Mouse (Mus musculus) liver, embryonic 14.5 days (tissue): ENCODE results near the gene Gle1. TPM values are rescaled to one million over a fixed set of nuclear protein-coding genes. Genes with fewer than 3 reads are reported as not detected.

Experiments used
- ATAC-seq: fragments of 200-750 bp; cut with Nextera tagmentation; 2 replicates; pipeline ENCODE4 v1.8.0; 2017; ENCODE audit warnings: moderate number of reproducible peaks, mild to moderate bottlenecking, moderate library complexity; ENCODE audit not compliant: insufficient read depth
- DNase-seq, 3 experiments: peaks; one replicate each; pipeline ENCODE4 v3.0.0-alpha.2; 2012 to 2013; ENCODE audit warnings: low read depth in 3 of 3, low spot score in 3 of 3
- H3K27ac ChIP-seq: fragments of 300-500 bp; sonication (generic); 2 replicates; pipeline ENCODE4 v1.5.1; 2014; ENCODE audit warnings: moderate library complexity, mild to moderate bottlenecking, control low read depth, inconsistent platforms
- H3K27me3 ChIP-seq: fragments of 300-500 bp; sonication (generic); 2 replicates; pipeline ENCODE4 v1.6.1; 2014; ENCODE audit warnings: mild to moderate bottlenecking, low read length, moderate library complexity; ENCODE audit not compliant: control insufficient read depth, insufficient read depth
- H3K36me3 ChIP-seq: fragments of 300-500 bp; sonication (generic); replicated peaks from 2 replicates; pipeline ENCODE4 v1.6.1; 2014; ENCODE audit warnings: low read depth; ENCODE audit not compliant: control insufficient read depth, insufficient read depth
- H3K4me1 ChIP-seq, 2 experiments: fragments of 200-500 bp in 1 of 2; fragments of 300-500 bp in 1 of 2; sonication (generic) in 1 of 2; replicated peaks; 2 replicates each; pipeline ENCODE4 v1.6.1; 2012 to 2014; ENCODE audit warnings: antibody characterized with exemption in 1 of 2, inconsistent platforms in 1 of 2, low read length in 1 of 2; ENCODE audit not compliant: control insufficient read depth in 2 of 2, insufficient read depth in 2 of 2
- H3K4me2 ChIP-seq: fragments of 300-500 bp; sonication (generic); 2 replicates; pipeline ENCODE4 v1.6.1; 2014; ENCODE audit warnings: low read depth, mild to moderate bottlenecking, control low read depth, moderate library complexity
- H3K4me3 ChIP-seq, 2 experiments: fragments of 200-500 bp in 1 of 2; fragments of 300-500 bp in 1 of 2; sonication (generic) in 1 of 2; 2 replicates each; pipeline ENCODE4 v1.5.1; 2012 to 2014; ENCODE audit warnings: low read depth in 2 of 2, low read length in 2 of 2, mild to moderate bottlenecking in 2 of 2, control low read depth in 1 of 2, inconsistent platforms in 1 of 2, moderate library complexity in 1 of 2; ENCODE audit not compliant: insufficient read depth in 1 of 2
- H3K9ac ChIP-seq: fragments of 300-500 bp; sonication (generic); replicated peaks from 2 replicates; pipeline ENCODE4 v1.6.1; 2014; ENCODE audit warnings: mild to moderate bottlenecking, control low read depth, moderate library complexity
- H3K9me3 ChIP-seq: fragments of 300-500 bp; sonication (generic); 2 replicates; pipeline ENCODE4 v1.6.1; 2016; ENCODE audit warnings: low read length, mixed read lengths; ENCODE audit not compliant: control insufficient read depth
- CTCF ChIP-seq: IDR thresholded peaks from 2 replicates; pipeline ENCODE4 v1.5.1; 2016; ENCODE audit warnings: antibody characterized with exemption, low read depth, control low read depth
- EP300 ChIP-seq: IDR thresholded peaks from 2 replicates; pipeline ENCODE4 v1.6.1; 2016; ENCODE audit warnings: antibody characterized with exemption, low read depth
- WGBS: fragments of 180-500 bp; shearing (Covaris S2); extraction: QIAGEN DNeasy Blood & Tissue Kit; methylation state at CpG from one replicate; pipeline ENCODE4 v1.1.7; 2014; ENCODE audit not compliant: insufficient replicate concordance; 5-methylcytosine and 5-hydroxymethylcytosine counted together
- microRNA-seq: library from miRNA; unstranded; fragments of <30 nt; microRNA quantifications from one replicate; pipeline ENCODE4, GENCODE M21; 2016
- polyA plus RNA-seq, 2 experiments: library from polyadenylated mRNA; depleted of rRNA in 1 of 2; stranded (reverse) in 1 of 2; unstranded in 1 of 2; fragments of >200 nt; fragmentation: Nextera tagmentation in 1 of 2; extraction: Ambion mirVana in 1 of 2; gene quantifications; 2 replicates each; pipeline versions ENCODE4 v1.2.1 to v1.2.3; 2012 to 2014

Gle1 gene
- polyA plus RNA-seq, 2 experiments: 13.5 to 17.6 TPM

DNA sequence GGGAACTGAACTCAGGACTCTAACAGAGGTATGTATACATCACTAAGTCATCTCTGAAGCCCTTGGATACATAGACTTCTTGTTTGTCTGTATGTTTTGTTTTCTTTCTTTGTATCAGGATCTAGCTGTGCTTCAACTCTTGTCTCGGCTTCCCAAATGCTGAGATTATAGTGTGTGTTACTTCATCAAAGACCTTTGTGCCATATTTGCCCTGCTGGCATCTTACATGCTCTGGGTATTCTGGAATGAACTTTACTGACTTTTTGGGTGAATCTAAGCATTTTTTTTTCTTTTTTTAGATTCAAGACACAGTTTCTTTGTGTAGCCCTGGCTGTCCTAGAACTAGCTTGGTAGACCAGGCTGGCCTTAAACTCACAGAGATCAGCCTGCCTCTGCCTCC, 45.4 kb downstream of the Gle1 start:
- H3K9ac ChIP-seq: no peak overlapping the region
- TF ChIP-seq CTCF: no peak
- no peak for TF ChIP-seq EP300
- ATAC-seq (no peak), DNase-seq (no peak)
- H3K4me3 ChIP-seq: no peak overlapping the region
- no peaks in the 10 kb centered on the region for H3K27me3 ChIP-seq
- no peaks in the 10 kb centered on the region; the same call in 1 of the 2 replicates for H3K36me3 ChIP-seq
- 62% methylated on average over 1 of the region's 1 CpGs for WGBS
- H3K27ac ChIP-seq: no peak overlapping the region
- H3K4me1 ChIP-seq: no peaks in the 10 kb centered on the region
- no peaks in the 10 kb centered on the region for H3K9me3 ChIP-seq
- H3K4me2 ChIP-seq: no peak overlapping the region

- DNase-seq (no peak), ATAC-seq (no peak)
- no peaks in the 10 kb centered on the region for H3K9me3 ChIP-seq
- no peaks in the 10 kb centered on the region for H3K4me1 ChIP-seq
- no peak overlapping the region for H3K4me2 ChIP-seq
- no peak overlapping the region for H3K9ac ChIP-seq
- no peak overlapping the region for H3K27ac ChIP-seq
- TF ChIP-seq CTCF (no peak), EP300 (no peak)
- H3K27me3 ChIP-seq: no peaks in the 10 kb centered on the region
- no peak overlapping the region for H3K4me3 ChIP-seq
- WGBS: 48% methylated on average over 2 of the region's 2 CpGs
- H3K36me3 ChIP-seq: no peaks in the 10 kb centered on the region
These were observed 56.7 kb downstream of the Gle1 start for GRCm38 (mm10) chr2:29991962-29992361.

- Histone ChIP-seq H3K4me1 (no peaks in the 10 kb centered on the region), H3K27ac (no peak overlapping the region), H3K9ac (no peak overlapping the region), H3K9me3 (no peaks in the 10 kb centered on the region), H3K36me3 (peaks cover 3% of the 10 kb centered on the region; the same call in 1 of the 2 replicates), H3K4me3 (no peak overlapping the region), H3K27me3 (no peaks in the 10 kb centered on the region), H3K4me2 (no peak overlapping the region)
- no peak for TF ChIP-seq CTCF
- no peak for TF ChIP-seq EP300
- WGBS: 65% methylated on average over 1 of the region's 1 CpGs
- ATAC-seq: no peak
- DNase-seq: no peak
These were observed 73.9 kb downstream of the Gle1 start for GRCm38 (mm10) chr2:30009101-30009500.

Small RNA genes lying within 50 kb of the gene (microRNA-seq; reads per million reads assigned to microRNA genes)
- gene Mir6997: not detected

Other genes starting within 250 kb of the Gle1 start
- gene Gm13420, start 183.7 kb upstream of the Gle1 start, polyA plus RNA-seq (2012; rRNA removed): 0.39 and 0.64 TPM in 2 replicates
- 0.34 and 0.38 TPM in 2 replicates for gene Gm13420, start 183.7 kb upstream of the Gle1 start, polyA plus RNA-seq (2014; fragmentation: Nextera tagmentation; extraction: Ambion mirVana)
- not detected in 2 replicates for gene Gm13547, start 176.1 kb upstream of the Gle1 start, polyA plus RNA-seq (2012; rRNA removed)
- gene Gm13547, start 176.1 kb upstream of the Gle1 start, polyA plus RNA-seq (2014; fragmentation: Nextera tagmentation; extraction: Ambion mirVana): not detected in 2 replicates
- gene Coq4, start 147.9 kb upstream of the Gle1 start, polyA plus RNA-seq (2012; rRNA removed): 8.4 and 10.0 TPM in 2 replicates
- 11.6 and 13.4 TPM in 2 replicates for gene Coq4, start 147.9 kb upstream of the Gle1 start, polyA plus RNA-seq (2014; fragmentation: Nextera tagmentation; extraction: Ambion mirVana)
- 11.2 and 15.1 TPM in 2 replicates for gene Trub2, start 146.9 kb upstream of the Gle1 start, polyA plus RNA-seq (2012; rRNA removed)
- 9.3 and 11.8 TPM in 2 replicates for gene Trub2, start 146.9 kb upstream of the Gle1 start, polyA plus RNA-seq (2014; fragmentation: Nextera tagmentation; extraction: Ambion mirVana)
- 2.3 and 2.5 TPM in 2 replicates for gene Slc27a4, start 132.8 kb upstream of the Gle1 start, polyA plus RNA-seq (2012; rRNA removed)
- 1.5 and 1.9 TPM in 2 replicates for gene Slc27a4, start 132.8 kb upstream of the Gle1 start, polyA plus RNA-seq (2014; fragmentation: Nextera tagmentation; extraction: Ambion mirVana)
- gene Urm1, start 115.4 kb upstream of the Gle1 start, polyA plus RNA-seq (2012; rRNA removed): 14.5 and 17.7 TPM in 2 replicates
- 7.4 and 8.4 TPM in 2 replicates for gene Urm1, start 115.4 kb upstream of the Gle1 start, polyA plus RNA-seq (2014; fragmentation: Nextera tagmentation; extraction: Ambion mirVana)
- 20.1 and 20.4 TPM in 2 replicates for gene Cercam, start 66.3 kb upstream of the Gle1 start, polyA plus RNA-seq (2012; rRNA removed)
- gene Cercam, start 66.3 kb upstream of the Gle1 start, polyA plus RNA-seq (2014; fragmentation: Nextera tagmentation; extraction: Ambion mirVana): 16.6 and 23.1 TPM in 2 replicates
- gene Odf2, start 46.2 kb upstream of the Gle1 start, polyA plus RNA-seq (2012; rRNA removed): 21.0 and 29.6 TPM in 2 replicates
- 23.5 and 29.1 TPM in 2 replicates for gene Odf2, start 46.2 kb upstream of the Gle1 start, polyA plus RNA-seq (2014; fragmentation: Nextera tagmentation; extraction: Ambion mirVana)
- gene Sptan1, start 30.1 kb downstream of the Gle1 start, polyA plus RNA-seq (2012; rRNA removed): 11.5 and 21.1 TPM in 2 replicates
- 14.5 and 14.6 TPM in 2 replicates for gene Sptan1, start 30.1 kb downstream of the Gle1 start, polyA plus RNA-seq (2014; fragmentation: Nextera tagmentation; extraction: Ambion mirVana)
- 5.6 and 5.8 TPM in 2 replicates for gene Wdr34, start 113.5 kb downstream of the Gle1 start, polyA plus RNA-seq (2012; rRNA removed)
- gene Wdr34, start 113.5 kb downstream of the Gle1 start, polyA plus RNA-seq (2014; fragmentation: Nextera tagmentation; extraction: Ambion mirVana): 6.0 and 6.8 TPM in 2 replicates
- 56.1 and 159 TPM in 2 replicates for gene Set, start 122.0 kb downstream of the Gle1 start, polyA plus RNA-seq (2012; rRNA removed)
- 179 and 189 TPM in 2 replicates for gene Set, start 122.0 kb downstream of the Gle1 start, polyA plus RNA-seq (2014; fragmentation: Nextera tagmentation; extraction: Ambion mirVana)
- 3.0 and 3.5 TPM in 2 replicates for gene Pkn3, start 142.3 kb downstream of the Gle1 start, polyA plus RNA-seq (2012; rRNA removed)
- 1.8 and 2.0 TPM in 2 replicates for gene Pkn3, start 142.3 kb downstream of the Gle1 start, polyA plus RNA-seq (2014; fragmentation: Nextera tagmentation; extraction: Ambion mirVana)
- gene Zdhhc12, start 158.2 kb downstream of the Gle1 start, polyA plus RNA-seq (2012; rRNA removed): 23.4 and 25.5 TPM in 2 replicates
- 17.4 and 21.5 TPM in 2 replicates for gene Zdhhc12, start 158.2 kb downstream of the Gle1 start, polyA plus RNA-seq (2014; fragmentation: Nextera tagmentation; extraction: Ambion mirVana)
- gene Zer1, start 189.2 kb downstream of the Gle1 start, polyA plus RNA-seq (2012; rRNA removed): 8.1 and 8.5 TPM in 2 replicates
- 1.9 and 2.0 TPM in 2 replicates for gene Zer1, start 189.2 kb downstream of the Gle1 start, polyA plus RNA-seq (2014; fragmentation: Nextera tagmentation; extraction: Ambion mirVana)
- 11.3 and 12.7 TPM in 2 replicates for gene Tbc1d13, start 198.3 kb downstream of the Gle1 start, polyA plus RNA-seq (2012; rRNA removed)
- 3.6 and 3.9 TPM in 2 replicates for gene Tbc1d13, start 198.3 kb downstream of the Gle1 start, polyA plus RNA-seq (2014; fragmentation: Nextera tagmentation; extraction: Ambion mirVana)
- gene Endog, start 236.1 kb downstream of the Gle1 start, polyA plus RNA-seq (2012; rRNA removed): 11.9 and 15.1 TPM in 2 replicates
- 19.1 and 20.3 TPM in 2 replicates for gene Endog, start 236.1 kb downstream of the Gle1 start, polyA plus RNA-seq (2014; fragmentation: Nextera tagmentation; extraction: Ambion mirVana)
- gene Spout1, start 243.0 kb downstream of the Gle1 start, polyA plus RNA-seq (2012; rRNA removed): 18.6 and 20.3 TPM in 2 replicates
- 18.7 and 25.2 TPM in 2 replicates for gene Spout1, start 243.0 kb downstream of the Gle1 start, polyA plus RNA-seq (2014; fragmentation: Nextera tagmentation; extraction: Ambion mirVana)